Mouse (Mus musculus) embryo, embryonic 11 days (tissue): ENCODE results near the gene Igsf9b.

Experiments used
- DNase-seq: peaks from one replicate; pipeline ENCODE4 v3.0.0-alpha.2; 2015

Gene Igsf9b

DNA sequence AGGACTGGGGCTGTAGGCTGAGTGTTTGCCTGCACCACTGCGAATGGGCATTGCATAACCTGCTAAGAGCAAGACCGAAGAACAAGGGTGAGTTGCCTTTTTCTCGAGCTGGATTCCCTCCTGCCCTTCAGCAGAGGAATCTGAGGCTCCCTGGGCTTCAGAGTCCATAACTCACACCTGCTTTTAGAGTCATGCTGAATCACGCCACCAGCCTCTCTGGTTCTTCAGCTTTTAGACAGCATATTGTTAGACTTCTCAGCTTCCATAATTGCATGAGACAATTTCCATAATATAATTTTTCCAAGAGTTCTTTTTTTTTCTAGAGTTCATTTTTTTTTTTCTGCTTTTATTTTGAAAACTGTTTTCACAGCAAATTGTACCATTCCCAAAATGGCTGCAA, 4.6 kb upstream of the Igsf9b start:
- no peak for DNase-seq

- peak; percentile 43 for DNase-seq
Measured at GRCm38 (mm10) chr9:27299286-27300187, 533 bp downstream of the Igsf9b start.

- DNase-seq: no peak
Measured at GRCm38 (mm10) chr9:27300188-27300691, 1.2 kb downstream of the Igsf9b start.

- DNase-seq: no peak
Measured at GRCm38 (mm10) chr9:27300698-27301097, 1.7 kb downstream of the Igsf9b start.

DNA sequence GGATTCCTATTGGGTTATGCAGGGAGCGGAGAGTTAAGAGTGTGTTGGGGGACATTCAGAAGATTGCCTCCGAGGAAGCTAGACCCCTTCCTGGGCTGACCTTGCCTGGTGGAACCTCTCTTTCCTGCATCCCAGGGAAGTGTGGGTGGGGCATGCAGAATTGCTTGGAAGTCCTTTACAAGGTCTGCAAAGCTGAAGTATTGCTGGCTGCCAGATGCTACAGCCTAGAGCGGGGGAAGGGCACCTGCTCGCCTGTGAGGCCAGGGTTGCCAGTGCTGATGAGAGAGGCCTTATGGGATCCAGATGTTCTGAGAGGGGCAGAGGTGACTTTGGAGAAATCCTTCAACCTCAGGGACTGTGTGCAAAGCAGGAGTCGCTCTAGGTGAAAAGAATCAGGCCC, 2.5 kb downstream of the Igsf9b start:
- DNase-seq: peak; percentile 75

DNA sequence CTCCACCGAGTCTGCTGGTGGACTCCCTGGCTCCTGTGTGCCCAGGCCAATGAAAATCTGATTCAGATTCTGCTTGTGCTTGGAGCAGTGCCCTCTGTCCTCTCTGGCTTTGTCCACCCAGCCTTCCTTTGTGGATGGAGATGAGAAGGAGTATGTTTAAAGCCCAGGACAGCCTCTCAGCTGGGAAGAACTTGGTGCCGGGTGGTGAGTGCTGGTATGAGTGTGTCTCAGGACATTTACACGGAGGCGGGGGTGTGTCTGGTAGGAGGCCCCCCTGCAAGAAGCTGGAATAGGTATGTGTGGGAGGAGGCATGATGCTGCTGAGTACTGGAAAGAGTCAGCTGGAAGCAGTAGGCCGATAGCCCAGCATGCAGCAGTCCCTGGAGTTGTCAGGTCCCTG, 3.3 kb downstream of the Igsf9b start:
- no peak for DNase-seq

- no peak for DNase-seq
Measured at GRCm38 (mm10) chr9:27303571-27304484, 4.8 kb downstream of the Igsf9b start.

DNA sequence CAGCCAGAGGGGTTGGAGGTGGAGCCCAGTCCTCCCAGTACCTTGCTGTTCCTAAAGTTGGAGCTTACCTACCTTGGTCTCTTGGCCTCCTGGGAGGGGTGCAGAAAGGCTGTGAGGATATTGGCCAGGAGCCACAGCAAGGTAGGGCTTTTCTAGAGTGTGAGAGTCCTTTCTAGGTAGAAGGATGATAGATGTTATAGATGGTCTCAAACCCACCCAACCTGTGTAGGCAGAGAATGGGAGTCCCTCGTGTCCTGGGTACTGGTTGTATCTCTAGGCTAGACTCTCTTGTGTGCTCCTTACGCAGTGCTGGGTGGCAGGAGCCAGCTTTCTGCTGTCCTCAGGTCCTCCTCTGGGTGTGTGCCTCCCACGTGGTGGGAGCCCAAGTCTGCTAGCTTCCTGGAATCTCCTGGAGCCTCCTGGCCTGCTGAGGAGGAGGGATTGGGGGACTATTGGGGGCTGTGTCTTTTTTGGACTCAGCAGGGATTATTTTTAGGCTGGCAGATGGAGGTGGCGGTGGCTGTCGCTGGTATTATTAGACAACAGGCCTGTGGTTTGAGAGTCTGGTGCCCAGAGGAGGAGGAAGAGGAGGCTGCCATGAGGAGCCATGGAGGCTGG, 5.6 kb downstream of the Igsf9b start:
- no peak for DNase-seq

DNA sequence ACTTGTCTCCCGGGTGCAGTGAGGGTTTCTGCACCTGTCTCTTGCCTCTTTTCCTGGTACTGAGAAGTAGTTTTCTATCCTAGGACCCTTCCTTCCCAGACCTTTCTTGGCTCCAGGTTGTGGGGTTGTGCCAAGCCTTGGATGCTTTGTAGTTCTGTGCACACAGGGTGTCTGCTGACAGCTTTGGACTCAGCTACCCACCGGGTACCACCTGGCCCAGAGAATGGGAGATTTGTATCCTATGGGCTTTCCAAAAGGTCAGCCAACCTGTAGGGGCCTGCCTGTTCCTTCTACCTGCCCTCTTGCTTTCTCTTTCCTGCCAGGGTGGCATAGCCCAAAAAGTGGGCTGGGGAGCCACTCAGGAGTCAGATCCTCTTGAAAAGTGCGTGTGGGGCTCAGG, 6.5 kb downstream of the Igsf9b start:
- no peak for DNase-seq

- no peak for DNase-seq
Measured at GRCm38 (mm10) chr9:27306642-27307041, 7.6 kb downstream of the Igsf9b start.

- DNase-seq: peak; percentile 29
Measured at GRCm38 (mm10) chr9:27307265-27307664, 8.3 kb downstream of the Igsf9b start.

GRCm38 (mm10) chr9:27308045-27308444, 9.0 kb downstream of the Igsf9b start:
- peak; percentile 60 for DNase-seq

DNA sequence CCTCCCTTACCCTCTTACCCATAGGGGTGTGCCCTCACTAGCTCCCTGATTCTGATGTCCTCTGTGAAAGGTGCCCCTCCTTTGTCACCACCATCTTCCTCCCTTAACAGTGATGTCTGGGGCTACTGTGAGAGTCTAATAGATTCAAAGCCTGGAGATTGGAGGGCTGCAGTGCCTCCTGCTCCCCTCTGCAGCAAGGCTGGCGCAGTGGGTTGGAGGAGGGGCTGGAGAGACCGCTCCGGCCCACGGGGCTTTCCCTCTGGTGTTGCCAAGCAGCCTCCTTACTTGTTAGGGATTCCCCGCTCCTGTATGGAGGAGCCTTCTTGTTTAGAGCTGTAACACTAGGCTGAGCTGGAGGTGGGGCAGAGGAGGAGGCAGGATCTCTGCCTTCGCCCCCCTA, 9.6 kb downstream of the Igsf9b start:
- peak; percentile 59 for DNase-seq

- DNase-seq: no peak
Measured at GRCm38 (mm10) chr9:27310005-27310404, 11.0 kb downstream of the Igsf9b start.

DNA sequence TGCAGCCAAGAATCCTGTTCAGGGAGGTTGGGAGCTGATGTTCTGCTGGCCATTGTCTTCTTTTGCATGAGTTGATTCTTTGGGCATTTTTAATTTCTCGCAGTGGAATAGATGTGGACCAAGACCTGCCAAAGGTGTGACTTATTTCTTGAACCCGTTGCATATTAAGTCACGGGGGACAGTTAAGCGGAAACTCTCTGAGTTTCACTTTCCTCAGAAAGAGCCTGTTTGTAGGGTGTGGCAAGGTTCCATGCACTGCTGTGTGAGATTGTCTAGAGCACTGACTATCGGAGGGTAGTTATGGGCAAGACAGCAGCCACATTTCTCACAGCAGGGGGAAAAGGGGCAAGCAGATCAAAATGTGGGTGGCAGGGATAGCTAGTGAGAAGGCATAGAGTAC, 14.4 kb downstream of the Igsf9b start:
- no peak for DNase-seq

DNA sequence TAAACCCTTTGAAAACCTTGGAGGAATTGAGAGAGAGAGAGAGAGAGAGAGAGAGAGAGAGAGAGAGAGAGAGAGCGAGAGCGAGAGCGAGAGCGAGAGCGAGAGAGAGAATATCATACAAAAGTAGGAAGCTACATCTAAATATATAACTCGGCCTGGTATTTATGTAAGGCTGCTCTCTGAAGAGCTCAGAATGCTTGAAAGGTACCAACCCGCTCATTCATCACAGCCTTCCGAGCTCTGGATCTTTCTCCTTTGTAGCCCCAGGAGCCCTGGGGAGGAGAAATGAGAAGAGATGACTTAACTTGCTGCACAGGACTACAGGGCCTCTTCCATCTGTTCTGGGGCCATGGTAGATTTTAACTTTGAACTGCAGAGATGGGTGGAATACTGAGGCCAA, 22.3 kb downstream of the Igsf9b start:
- no peak for DNase-seq

- no peak for DNase-seq
Measured at GRCm38 (mm10) chr9:27322277-27322676, 23.3 kb downstream of the Igsf9b start.

- DNase-seq: no peak
Measured at GRCm38 (mm10) chr9:27323412-27323811, 24.4 kb downstream of the Igsf9b start.

DNA sequence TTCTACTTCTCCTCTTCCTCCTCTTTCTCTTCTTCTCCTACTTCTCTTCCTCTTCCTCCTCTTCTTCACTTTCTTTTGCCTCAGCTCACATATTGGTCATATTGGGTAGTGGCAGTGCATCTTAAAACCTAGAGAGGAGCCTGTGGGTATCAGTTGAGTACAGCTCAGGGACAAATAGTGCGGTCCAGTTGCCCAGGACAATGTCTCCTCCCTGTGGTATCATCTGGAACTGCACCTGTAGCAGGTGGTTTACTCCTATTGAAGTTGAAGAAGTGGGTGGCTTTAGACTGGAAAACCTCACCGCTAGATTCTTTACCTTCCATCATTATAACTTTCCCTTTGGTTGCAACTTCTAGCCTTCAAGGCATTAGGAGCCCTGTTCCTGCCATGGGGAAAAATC, 26.9 kb downstream of the Igsf9b start:
- peak; percentile 60 for DNase-seq

DNA sequence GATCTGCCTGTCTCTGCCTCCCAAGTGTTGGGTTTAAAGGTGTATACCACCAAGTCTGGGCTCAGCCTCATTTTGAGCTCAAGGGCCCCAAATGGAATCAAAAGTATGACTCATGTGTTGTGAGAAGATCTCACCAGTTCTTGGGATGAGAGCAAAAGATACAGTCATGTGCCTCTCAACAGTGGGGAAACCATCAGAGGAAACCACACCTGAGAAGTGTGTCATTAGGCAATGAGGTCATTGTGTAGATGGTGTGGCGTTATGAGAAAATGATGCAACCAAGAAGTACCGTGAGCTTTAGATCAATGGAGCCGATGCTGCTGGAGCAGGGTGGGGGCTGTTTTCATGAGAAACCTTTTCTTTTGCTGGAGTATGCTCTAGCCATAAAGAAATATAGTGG, 28.6 kb downstream of the Igsf9b start:
- DNase-seq: no peak

- DNase-seq: no peak
Measured at GRCm38 (mm10) chr9:27330374-27330773, 31.4 kb downstream of the Igsf9b start.

DNA sequence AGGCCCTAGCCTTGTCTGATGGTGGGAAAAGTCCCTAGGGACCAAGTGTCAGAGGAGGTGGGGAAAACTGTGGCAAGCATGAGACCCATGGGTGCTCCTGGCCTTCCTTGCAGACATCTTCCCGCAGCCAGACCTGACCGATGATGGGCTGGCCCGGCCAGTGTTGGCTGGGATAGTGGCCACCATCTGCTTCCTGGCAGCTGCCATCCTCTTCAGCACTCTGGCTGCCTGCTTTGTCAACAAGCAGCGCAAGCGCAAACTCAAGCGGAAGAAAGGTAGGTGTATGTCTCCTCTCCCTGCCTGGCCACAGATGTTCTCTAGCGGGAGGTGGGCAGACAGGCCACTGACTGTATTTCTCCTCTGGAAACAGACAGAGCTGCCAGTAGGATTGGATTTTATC, 32.5 kb downstream of the Igsf9b start:
- DNase-seq: no peak

DNA sequence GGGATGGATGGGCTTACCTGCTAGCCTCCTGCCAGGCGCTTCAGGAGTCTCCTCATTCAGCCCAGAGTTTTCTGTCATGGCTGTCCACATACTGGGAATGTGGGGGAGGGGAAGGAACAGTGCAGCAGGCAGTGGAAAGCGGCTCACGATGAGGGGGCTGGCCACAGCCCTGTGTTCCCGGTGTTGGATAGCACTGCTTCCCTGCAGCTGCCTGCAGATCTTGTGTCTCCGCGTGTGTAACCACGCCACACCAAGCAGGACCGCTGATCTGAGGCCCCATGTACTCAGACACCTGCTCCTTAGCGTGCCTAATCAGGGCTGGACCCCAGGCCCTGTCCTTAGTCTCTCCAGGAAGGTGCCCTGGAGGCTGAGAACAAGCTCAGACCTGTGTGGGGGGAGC, 35.9 kb downstream of the Igsf9b start:
- DNase-seq: peak; percentile 12
